Mouse (Mus musculus): ENCODE data around the gene Hddc3.

- no peak for TF ChIP-seq EP300 (IDR thresholded peaks at IDR 0.05; ENCODE audit: insufficient read depth, low read depth, low read length)
- no peak for TF ChIP-seq CTCF (IDR thresholded peaks at IDR 0.05)
Measured at GRCm38 (mm10) chr7:80358039-80358438, 15.1 kb downstream of the Hddc3 start.

Data from heart, adult 2 months (tissue).